Mouse (Mus musculus) heart, embryonic 10.5 days (tissue): Measurements from ENCODE around the gene Mrpl36. TPM values are rescaled to one million over a fixed set of nuclear protein-coding genes. Genes with fewer than 3 reads are reported as not detected.
A peak's percentile ranks its signal among the peaks of the same experiment; 100 is the strongest.

Experiments
- DNase-seq: peaks from one replicate; pipeline ENCODE4 v3.0.0-alpha.2; 2017; ENCODE audit warnings: low spot score
- H3K27ac ChIP-seq: fragments of 300-500 bp; sonication (generic); 2 replicates; pipeline ENCODE4 v1.5.1; 2016; ENCODE audit warnings: mild to moderate bottlenecking
- H3K27me3 ChIP-seq: fragments of 300-500 bp; sonication (generic); 2 replicates; pipeline ENCODE4 v1.6.1; 2016; ENCODE audit warnings: mild to moderate bottlenecking; ENCODE audit not compliant: poor library complexity, insufficient read depth, severe bottlenecking
- H3K36me3 ChIP-seq: fragments of 300-500 bp; sonication (generic); 2 replicates; pipeline ENCODE4 v1.6.1; 2016; ENCODE audit warnings: mild to moderate bottlenecking, moderate library complexity
- H3K4me1 ChIP-seq: fragments of 300-500 bp; sonication (generic); 2 replicates; pipeline ENCODE4 v1.6.1; 2016; ENCODE audit warnings: mild to moderate bottlenecking
- H3K4me3 ChIP-seq: fragments of 300-500 bp; sonication (generic); 2 replicates; pipeline ENCODE4 v1.5.1; 2016; ENCODE audit warnings: mild to moderate bottlenecking, moderate library complexity
- H3K9me3 ChIP-seq: fragments of 300-500 bp; sonication (generic); 2 replicates; pipeline ENCODE4 v1.6.1; 2016; ENCODE audit warnings: mild to moderate bottlenecking, moderate library complexity
- WGBS: fragments of 180-500 bp; shearing (Covaris S2); methylation state at CpG from one replicate; pipeline ENCODE4 v1.1.7; 2016; 5-methylcytosine and 5-hydroxymethylcytosine counted together
- polyA plus RNA-seq: library from polyadenylated mRNA; unstranded; fragments of >200 nt; fragmentation: Nextera tagmentation; extraction: Ambion mirVana; gene quantifications from 2 replicates; pipeline ENCODE4 v1.2.1, GENCODE M21; 2016

The Mrpl36 gene
- 145 and 181 TPM in 2 replicates for polyA plus RNA-seq

GRCm38 (mm10) chr13:73327827-73328698 lies at the start of gene Mrpl36, which contains the start of gene Ndufs6:
Gene Mrpl36, plus strand, starts transcription at chr13:73328513.
Gene Ndufs6, minus strand, starts transcription at chr13:73328542.
- Histone ChIP-seq H3K4me3 (peak within 1 kb of the TSS; percentile 76), H3K27me3 (no peaks in the 10 kb centered on the region), H3K9me3 (no peaks in the 10 kb centered on the region), H3K27ac (peak within 1 kb of the TSS; percentile 94), H3K4me1 (peaks cover 44% of the 10 kb centered on the region), H3K36me3 (peaks cover 35% of the 10 kb centered on the region)
- whole genome bisulfite sequencing: under 1% methylated on average over 45 of the region's 45 CpGs
- DNase-seq: peak; percentile 96

GRCm38 (mm10) chr13:73279196-73279595 lies 49.1 kb upstream of the Mrpl36 start:
- 84% methylated on average over 1 of the region's 1 CpGs for WGBS
- no peak for DNase-seq
- Histone ChIP-seq H3K27ac (0 out of 2 replicates have a peak overlapping the region, but pooled peaks have one; percentile 7), H3K4me3 (no peak overlapping the region), H3K4me1 (peaks cover 63% of the 10 kb centered on the region), H3K9me3 (no peaks in the 10 kb centered on the region), H3K27me3 (peaks cover 22% of the 10 kb centered on the region), H3K36me3 (no peaks in the 10 kb centered on the region)

- H3K4me3 ChIP-seq: no peak overlapping the region
- no peak for DNase-seq
- no peaks in the 10 kb centered on the region for H3K27me3 ChIP-seq
- 46% methylated on average over 2 of the region's 2 CpGs for WGBS
- H3K27ac ChIP-seq: peak overlapping the region; percentile 59; the same call in 1 of the 2 replicates
- no peaks in the 10 kb centered on the region for H3K9me3 ChIP-seq
- peaks cover 38% of the 10 kb centered on the region for H3K4me1 ChIP-seq
- H3K36me3 ChIP-seq: no peaks in the 10 kb centered on the region
These were observed 45.9 kb upstream of the Mrpl36 start for GRCm38 (mm10) chr13:73282407-73282806.

- WGBS: 89% methylated on average over 1 of the region's 1 CpGs
- Histone ChIP-seq H3K4me3 (no peak overlapping the region), H3K4me1 (peaks cover 42% of the 10 kb centered on the region), H3K27me3 (0 out of 2 replicates have a peak, but pooled peaks cover 3% of the 10 kb centered on the region), H3K9me3 (no peaks in the 10 kb centered on the region), H3K36me3 (no peaks in the 10 kb centered on the region), H3K27ac (peak overlapping the region; percentile 32)
- no peak for DNase-seq
These were observed 44.8 kb upstream of the Mrpl36 start for GRCm38 (mm10) chr13:73283534-73283933.

- Histone ChIP-seq H3K9me3 (no peaks in the 10 kb centered on the region), H3K27me3 (0 out of 2 replicates have a peak, but pooled peaks cover 3% of the 10 kb centered on the region), H3K4me3 (no peak overlapping the region), H3K4me1 (peaks cover 43% of the 10 kb centered on the region), H3K36me3 (no peaks in the 10 kb centered on the region), H3K27ac (peak overlapping the region; percentile 81)
- no peak for DNase-seq
- 73% methylated on average over 6 of the region's 6 CpGs for WGBS
These were observed 38.1 kb upstream of the Mrpl36 start for GRCm38 (mm10) chr13:73290206-73290605.

- WGBS: 16% methylated on average over 2 of the region's 2 CpGs
- DNase-seq: no peak
- no peaks in the 10 kb centered on the region for H3K9me3 ChIP-seq
- no peaks in the 10 kb centered on the region for H3K36me3 ChIP-seq
- H3K4me3 ChIP-seq: no peak overlapping the region
- H3K27ac ChIP-seq: peak overlapping the region; percentile 81
- peaks cover 43% of the 10 kb centered on the region for H3K4me1 ChIP-seq
- 0 out of 2 replicates have a peak, but pooled peaks cover 3% of the 10 kb centered on the region for H3K27me3 ChIP-seq
These were observed 37.2 kb upstream of the Mrpl36 start for GRCm38 (mm10) chr13:73291102-73291501.

GRCm38 (mm10) chr13:73298717-73299116 lies 29.6 kb upstream of the Mrpl36 start:
- Histone ChIP-seq H3K27me3 (no peaks in the 10 kb centered on the region), H3K9me3 (no peaks in the 10 kb centered on the region), H3K36me3 (no peaks in the 10 kb centered on the region), H3K4me1 (peaks cover 40% of the 10 kb centered on the region), H3K4me3 (no peak overlapping the region), H3K27ac (peak overlapping the region; percentile 81; the same call in 1 of the 2 replicates)
- WGBS: 7% methylated on average over 4 of the region's 4 CpGs
- peak; percentile 97 for DNase-seq

- H3K36me3 ChIP-seq: no peaks in the 10 kb centered on the region
- no peaks in the 10 kb centered on the region for H3K9me3 ChIP-seq
- DNase-seq: peak; percentile 80
- no peaks in the 10 kb centered on the region for H3K27me3 ChIP-seq
- no peak overlapping the region for H3K4me3 ChIP-seq
- H3K27ac ChIP-seq: peak overlapping the region; percentile 81
- peaks cover 46% of the 10 kb centered on the region for H3K4me1 ChIP-seq
- WGBS: 57% methylated on average over 5 of the region's 5 CpGs
These were observed 29.0 kb upstream of the Mrpl36 start for GRCm38 (mm10) chr13:73299322-73299721.

GRCm38 (mm10) chr13:73304729-73305128 lies 23.6 kb upstream of the Mrpl36 start:
- peak overlapping the region; percentile 83 for H3K27ac ChIP-seq
- H3K36me3 ChIP-seq: no peaks in the 10 kb centered on the region
- DNase-seq: peak; percentile 82
- H3K27me3 ChIP-seq: peaks cover 16% of the 10 kb centered on the region; the same call in 1 of the 2 replicates
- WGBS: 28% methylated on average over 6 of the region's 6 CpGs
- peaks cover 60% of the 10 kb centered on the region for H3K4me1 ChIP-seq
- H3K4me3 ChIP-seq: no peak overlapping the region
- no peaks in the 10 kb centered on the region for H3K9me3 ChIP-seq

- 54% methylated on average over 8 of the region's 8 CpGs for WGBS
- no peaks in the 10 kb centered on the region for H3K36me3 ChIP-seq
- H3K4me3 ChIP-seq: no peak overlapping the region
- no peaks in the 10 kb centered on the region for H3K9me3 ChIP-seq
- H3K27ac ChIP-seq: peak overlapping the region; percentile 83
- peaks cover 58% of the 10 kb centered on the region for H3K4me1 ChIP-seq
- no peak for DNase-seq
- peaks cover 16% of the 10 kb centered on the region; the same call in 1 of the 2 replicates for H3K27me3 ChIP-seq
These were observed 22.8 kb upstream of the Mrpl36 start for GRCm38 (mm10) chr13:73305398-73306084.

- WGBS: 41% methylated on average over 4 of the region's 4 CpGs
- Histone ChIP-seq H3K27ac (peak overlapping the region; percentile 83), H3K27me3 (peaks cover 16% of the 10 kb centered on the region; the same call in 1 of the 2 replicates)
These were observed 22.3 kb upstream of the Mrpl36 start for GRCm38 (mm10) chr13:73306085-73306410.

GRCm38 (mm10) chr13:73306430-73306829 lies 21.9 kb upstream of the Mrpl36 start:
- WGBS: 59% methylated on average over 4 of the region's 4 CpGs
- Histone ChIP-seq H3K4me3 (no peak overlapping the region), H3K27ac (peak overlapping the region; percentile 83; the same call in 1 of the 2 replicates), H3K27me3 (peaks cover 16% of the 10 kb centered on the region; the same call in 1 of the 2 replicates), H3K9me3 (no peaks in the 10 kb centered on the region), H3K36me3 (no peaks in the 10 kb centered on the region), H3K4me1 (peaks cover 59% of the 10 kb centered on the region)
- DNase-seq: no peak

More at GRCm38 (mm10) chr13:73306085-73306410, 22.3 kb upstream of the Mrpl36 start:
- H3K36me3 ChIP-seq: no peaks in the 10 kb centered on the region
- no peak overlapping the region for H3K4me3 ChIP-seq
- H3K4me1 ChIP-seq: peaks cover 62% of the 10 kb centered on the region
- DNase-seq: no peak
- no peaks in the 10 kb centered on the region for H3K9me3 ChIP-seq
